Mouse (Mus musculus): ENCODE results near the gene Bdnf. TPM values are rescaled to one million over a fixed set of nuclear protein-coding genes. Genes with fewer than 3 reads are reported as not detected.

Gene Bdnf
- polyA plus RNA-seq, 1 experiment from 2014 or later: 15.4 TPM

GRCm38 (mm10) chr2:109776374-109776773 is 101.9 kb downstream of the Bdnf start:
- ChIA-PET POLR2A (no interaction called here), CTCF (no interaction called here)
- DNase-seq (ENCODE audit: low read depth, low spot score): no peak
- TF ChIP-seq CTCF (IDR thresholded peaks at IDR 0.05): no peak
- no peak for ATAC-seq
- no peaks in the 10 kb centered on the region for H3K27me3 ChIP-seq
- in situ Hi-C loops (cut with MboI; ENCODE audit: low pct_unique_long_range_greater_than_20kb): no loop called here

Other genes starting within 250 kb of the Bdnf start
- gene Lin7c, start 216.2 kb downstream of the Bdnf start, polyA plus RNA-seq (2021): 63.9 TPM
- 48.5 TPM for gene Lgr4, start 242.9 kb downstream of the Bdnf start, polyA plus RNA-seq (2021)